Mouse (Mus musculus) bone marrow macrophage, adult 2 months (primary cell): ENCODE measurements around the gene 1700113H08Rik.

Experiments used
- CTCF ChIP-seq: IDR thresholded peaks from 2 replicates; pipeline ENCODE4 v1.5.1; 2012; ENCODE audit warnings: low read depth, mild to moderate bottlenecking, low read length, moderate library complexity
- POLR2A ChIP-seq: IDR thresholded peaks from 2 replicates; pipeline ENCODE4 v1.6.1; 2012; ENCODE audit warnings: mild to moderate bottlenecking, low read depth, low read length, borderline replicate concordance

DNA sequence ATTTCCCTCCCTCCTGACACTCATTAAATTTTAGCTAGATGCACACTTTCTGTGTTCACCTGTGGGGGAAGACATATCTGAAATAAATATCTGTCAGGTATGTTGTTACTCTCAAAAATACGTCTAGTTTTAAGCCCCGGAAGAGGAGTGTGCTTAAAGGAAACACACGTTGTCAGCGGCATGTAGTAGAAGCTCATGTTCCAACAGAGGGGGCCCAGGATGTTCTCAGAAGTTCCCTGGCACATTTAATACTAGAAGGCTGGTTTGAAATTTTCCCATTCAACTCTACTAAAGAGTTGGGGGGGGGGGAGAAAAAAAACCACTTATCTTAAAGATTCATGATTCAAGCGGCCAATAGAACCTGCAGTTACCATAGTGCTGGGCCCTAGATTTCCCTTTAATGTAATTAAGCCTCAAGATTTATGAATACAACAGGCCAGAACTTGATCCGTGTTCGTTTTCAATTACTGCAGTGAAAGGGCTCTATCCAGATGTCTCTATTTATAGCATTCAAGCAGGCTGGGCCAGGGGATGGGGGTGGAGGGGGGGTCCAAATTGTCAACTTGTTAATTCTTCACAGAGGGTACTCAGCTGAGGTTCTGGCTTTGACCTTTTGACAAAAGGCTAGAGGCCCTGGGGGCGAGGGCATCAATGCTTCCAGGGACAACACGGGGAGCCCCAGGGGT, 43.6 kb downstream of the 1700113H08Rik start:
- TF ChIP-seq POLR2A (no peak), CTCF (no peak)
